Mouse (Mus musculus) forebrain, embryonic 12.5 days (tissue): ENCODE data around the gene Fpgt. TPM values are rescaled to one million over a fixed set of nuclear protein-coding genes. Genes with fewer than 3 reads are reported as not detected.

Experiments
- ATAC-seq: fragments of 200-750 bp; cut with Nextera tagmentation; 2 replicates; pipeline ENCODE4 v1.8.0; 2017; ENCODE audit warnings: moderate TSS enrichment; ENCODE audit not compliant: low FRiP score
- H3K27ac ChIP-seq: fragments of 300-500 bp; sonication (generic); 2 replicates; pipeline ENCODE4 v1.5.1; 2016; ENCODE audit warnings: mild to moderate bottlenecking
- H3K27me3 ChIP-seq: fragments of 300-500 bp; sonication (generic); 2 replicates; pipeline ENCODE4 v1.6.1; 2016; ENCODE audit warnings: mild to moderate bottlenecking
- H3K36me3 ChIP-seq: fragments of 300-500 bp; sonication (generic); replicated peaks from 2 replicates; pipeline ENCODE4 v1.6.1; 2016; ENCODE audit warnings: mild to moderate bottlenecking
- H3K4me1 ChIP-seq: fragments of 300-500 bp; sonication (generic); 2 replicates; pipeline ENCODE4 v1.6.1; 2016
- H3K4me2 ChIP-seq: fragments of 300-500 bp; sonication (generic); 2 replicates; pipeline ENCODE4 v1.6.1; 2016; ENCODE audit warnings: mild to moderate bottlenecking, moderate library complexity
- H3K4me3 ChIP-seq: fragments of 300-500 bp; sonication (generic); replicated peaks from 2 replicates; pipeline ENCODE4 v1.5.1; 2016; ENCODE audit warnings: mild to moderate bottlenecking
- H3K9ac ChIP-seq: fragments of 300-500 bp; sonication (generic); 2 replicates; pipeline ENCODE4 v1.6.1; 2016; ENCODE audit warnings: mild to moderate bottlenecking
- H3K9me3 ChIP-seq: fragments of 300-500 bp; sonication (generic); 2 replicates; pipeline ENCODE4 v1.6.1; 2016
- WGBS: fragments of 180-500 bp; shearing (Covaris S2); methylation state at CpG from one replicate; pipeline ENCODE4 v1.1.7; 2016; 5-methylcytosine and 5-hydroxymethylcytosine counted together
- polyA plus RNA-seq: library from polyadenylated mRNA; unstranded; fragments of >200 nt; fragmentation: Nextera tagmentation; extraction: Ambion mirVana; gene quantifications from 2 replicates; pipeline ENCODE4 v1.2.1, GENCODE M21; 2016

The Fpgt gene
- polyA plus RNA-seq, 1 experiment from 2014 or later: 21.4 TPM

- Histone ChIP-seq H3K9me3 (no peaks in the 10 kb centered on the region), H3K4me3 (no peak overlapping the region), H3K27ac (no peak overlapping the region), H3K4me1 (no peaks in the 10 kb centered on the region), H3K4me2 (no peak overlapping the region), H3K27me3 (no peaks in the 10 kb centered on the region), H3K9ac (no peak overlapping the region), H3K36me3 (no peaks in the 10 kb centered on the region)
- ATAC-seq: no peak
- WGBS: 61% methylated on average over 1 of the region's 1 CpGs
Observed at GRCm38 (mm10) chr3:155053189-155053588, 40.0 kb downstream of the Fpgt start.

DNA sequence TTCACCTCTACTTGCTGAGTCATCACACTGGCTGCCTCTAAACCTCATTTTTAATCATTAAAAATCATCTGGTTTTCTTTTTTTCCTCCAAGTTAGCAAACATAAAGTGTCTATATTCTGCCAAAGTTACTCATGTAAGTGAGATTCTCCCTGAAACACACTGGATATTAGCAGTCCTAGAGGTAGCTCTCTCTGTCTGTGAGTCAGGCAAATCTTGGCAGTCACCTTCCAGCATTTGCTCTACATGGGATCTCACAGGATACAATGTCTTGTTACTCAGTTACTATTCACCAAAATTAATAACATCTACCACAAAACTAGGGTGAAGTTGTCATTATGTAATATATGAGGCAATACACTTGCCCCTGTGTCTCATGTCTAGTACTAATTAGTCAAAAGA is 41.2 kb downstream of the Fpgt start:
- no peaks in the 10 kb centered on the region for H3K4me1 ChIP-seq
- no peaks in the 10 kb centered on the region for H3K27me3 ChIP-seq
- no peak overlapping the region for H3K27ac ChIP-seq
- H3K9ac ChIP-seq: no peak overlapping the region
- no peak overlapping the region for H3K4me3 ChIP-seq
- H3K4me2 ChIP-seq: no peak overlapping the region
- ATAC-seq: no peak
- H3K36me3 ChIP-seq: no peaks in the 10 kb centered on the region
- H3K9me3 ChIP-seq: no peaks in the 10 kb centered on the region

DNA sequence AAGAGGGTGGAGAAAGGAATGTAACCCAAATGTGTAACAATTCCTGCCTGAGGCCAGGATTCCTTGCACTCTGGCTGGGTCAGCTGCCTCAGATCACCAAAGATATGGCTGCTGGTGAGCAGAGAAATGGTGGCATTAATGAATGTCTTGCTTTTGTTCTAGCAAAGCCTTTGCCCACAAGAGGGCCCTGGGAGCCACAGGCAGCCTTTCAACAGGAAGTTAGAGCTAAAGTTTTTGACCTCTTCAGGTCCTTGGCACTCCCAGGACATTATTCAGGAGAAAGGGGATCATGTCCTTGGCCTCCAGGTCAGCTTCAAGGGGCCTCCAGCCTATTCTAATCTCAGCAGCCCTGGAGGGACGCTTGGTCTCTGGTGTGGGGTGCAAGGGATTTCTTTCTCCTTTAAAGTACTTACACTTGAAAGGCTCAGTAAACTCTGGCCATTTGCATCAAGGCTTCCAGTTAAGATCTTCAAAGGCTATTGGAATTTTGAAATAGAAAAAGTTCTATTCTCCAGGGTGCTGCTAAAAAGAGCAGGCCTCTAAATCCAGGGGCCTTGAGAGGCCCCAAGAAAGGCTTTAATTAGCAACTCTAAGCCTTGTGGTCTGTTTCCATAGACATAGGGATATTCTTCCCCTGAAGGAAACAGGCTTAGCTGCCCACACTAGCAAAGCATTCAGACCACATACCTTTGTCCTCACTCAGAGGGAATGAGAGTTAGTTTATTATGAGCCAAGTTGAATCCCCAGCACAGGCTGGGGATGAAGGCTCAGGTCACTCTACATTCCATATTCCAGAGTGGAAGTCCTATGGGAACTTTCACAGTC is 54.0 kb downstream of the Fpgt start:
- Histone ChIP-seq H3K9ac (no peak overlapping the region), H3K4me3 (no peak overlapping the region), H3K9me3 (no peaks in the 10 kb centered on the region), H3K4me1 (no peaks in the 10 kb centered on the region), H3K4me2 (no peak overlapping the region), H3K27me3 (peaks cover 8% of the 10 kb centered on the region; the same call in 1 of the 2 replicates), H3K36me3 (no peaks in the 10 kb centered on the region), H3K27ac (no peak overlapping the region)
- peak; percentile 17; the same call in 1 of the 2 replicates for ATAC-seq
- 9% methylated on average over 1 of the region's 1 CpGs for WGBS

Other genes with a start within 250 kb of the Fpgt start
- 0.10 TPM in 1 of 2 replicates, not detected in the other for gene Tnni3k, start 38.0 kb downstream of the Fpgt start, polyA plus RNA-seq
- 0.97 and 1.1 TPM in 2 replicates for gene Lrriq3, start within 50 bp of the Fpgt start, polyA plus RNA-seq